Mouse (Mus musculus) forebrain, embryonic 16.5 days (tissue): ENCODE measurements at regions not wholly inside any gene's neighbourhood (a gene's known extent, or its start where the extent isn't known, plus 50 kb on each side); places are given as distances from the start of the nearest gene placed in this dataset.

Experiments
- ATAC-seq: fragments of 200-750 bp; cut with Nextera tagmentation; 2 replicates; pipeline ENCODE4 v1.8.0; 2017; ENCODE audit warnings: mild to moderate bottlenecking, moderate library complexity
- H3K27ac ChIP-seq: fragments of 300-500 bp; sonication (generic); 2 replicates; pipeline ENCODE4 v1.5.1; 2014; ENCODE audit warnings: low read length, control low read depth
- H3K27me3 ChIP-seq: fragments of 300-500 bp; sonication (generic); replicated peaks from 2 replicates; pipeline ENCODE4 v1.6.1; 2014; ENCODE audit warnings: low read length; ENCODE audit not compliant: control insufficient read depth, insufficient read depth
- H3K36me3 ChIP-seq: fragments of 300-500 bp; sonication (generic); 2 replicates; pipeline ENCODE4 v1.6.1; 2014; ENCODE audit not compliant: control insufficient read depth, insufficient read depth
- H3K4me1 ChIP-seq: fragments of 300-500 bp; sonication (generic); replicated peaks from 2 replicates; pipeline ENCODE4 v1.6.1; 2014; ENCODE audit warnings: low read length; ENCODE audit not compliant: control insufficient read depth, insufficient read depth
- H3K4me2 ChIP-seq: fragments of 300-500 bp; sonication (generic); 2 replicates; pipeline ENCODE4 v1.6.1; 2014; ENCODE audit warnings: mild to moderate bottlenecking, low read length, control low read depth
- H3K4me3 ChIP-seq: fragments of 300-500 bp; sonication (generic); replicated peaks from 2 replicates; pipeline ENCODE4 v1.5.1; 2014; ENCODE audit warnings: mild to moderate bottlenecking, low read length, control low read depth
- H3K9ac ChIP-seq: fragments of 300-500 bp; sonication (generic); replicated peaks from 2 replicates; pipeline ENCODE4 v1.6.1; 2014; ENCODE audit warnings: low read depth, low read length, control low read depth
- H3K9me3 ChIP-seq: fragments of 300-500 bp; sonication (generic); 2 replicates; pipeline ENCODE4 v1.6.1; 2016; ENCODE audit warnings: low read length; ENCODE audit not compliant: control insufficient read depth

DNA sequence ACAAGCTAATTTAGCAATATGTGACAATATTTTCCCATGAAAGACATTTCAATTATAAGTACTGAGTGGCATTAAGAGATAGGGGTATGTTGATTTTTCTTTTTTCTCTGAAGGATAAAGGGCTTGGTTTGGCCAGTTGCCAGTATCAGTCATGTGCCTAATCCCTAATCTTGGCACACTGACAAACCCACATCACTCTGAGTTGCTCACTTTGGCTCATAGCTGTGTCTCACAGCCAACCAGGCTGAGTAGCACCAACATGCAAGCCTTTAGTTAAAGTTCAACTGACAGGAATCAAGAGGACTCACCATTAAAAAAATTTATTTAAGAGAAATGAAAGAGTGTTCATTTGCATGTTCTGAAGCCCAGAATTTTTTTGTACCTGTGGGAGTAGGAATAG, 1861.1 kb upstream of the Cntnap5a start:
- Histone ChIP-seq H3K27ac (no peak overlapping the region), H3K9ac (no peak overlapping the region)
- peak; percentile 74 for ATAC-seq

DNA sequence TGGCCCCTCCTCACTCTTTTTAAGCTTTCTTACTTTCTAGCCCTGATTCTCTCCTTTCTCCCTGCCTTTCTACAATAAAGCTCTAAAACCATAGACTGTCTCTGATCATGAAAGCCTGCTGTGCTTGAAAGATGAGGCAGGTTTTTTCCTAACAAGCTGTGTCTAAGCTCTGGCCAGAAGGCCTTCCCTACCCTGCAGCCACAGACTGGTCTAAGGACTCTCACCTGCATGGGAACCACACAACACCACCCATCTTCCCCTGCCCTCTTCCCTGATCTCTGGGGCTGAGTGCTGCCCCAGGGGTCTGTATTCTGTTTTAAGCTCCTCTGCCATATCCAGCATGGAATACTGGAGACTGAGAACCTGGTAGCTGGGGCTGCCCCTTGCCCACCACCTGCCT, 1832.1 kb upstream of the Cntnap5a start:
- Histone ChIP-seq H3K36me3 (no peaks in the 10 kb centered on the region), H3K9me3 (no peaks in the 10 kb centered on the region), H3K27me3 (no peaks in the 10 kb centered on the region), H3K4me3 (no peak overlapping the region), H3K27ac (no peak overlapping the region), H3K4me1 (no peaks in the 10 kb centered on the region), H3K4me2 (no peak overlapping the region), H3K9ac (no peak overlapping the region)
- ATAC-seq: no peak

More for the DNA sequence above, 1861.1 kb upstream of the Cntnap5a start:
- Histone ChIP-seq H3K9me3 (no peaks in the 10 kb centered on the region), H3K4me2 (no peak overlapping the region), H3K36me3 (no peaks in the 10 kb centered on the region), H3K27me3 (no peaks in the 10 kb centered on the region), H3K4me1 (0 out of 2 replicates have a peak, but pooled peaks cover 2% of the 10 kb centered on the region), H3K4me3 (no peak overlapping the region)
